Mouse (Mus musculus): ENCODE results near the gene Twf1. TPM values are rescaled to one million over a fixed set of nuclear protein-coding genes. Genes with fewer than 3 reads are reported as not detected.

The Twf1 gene
- total RNA-seq (2021), result 10 to 100 TPM; 15.0 to 20.4 TPM

DNA sequence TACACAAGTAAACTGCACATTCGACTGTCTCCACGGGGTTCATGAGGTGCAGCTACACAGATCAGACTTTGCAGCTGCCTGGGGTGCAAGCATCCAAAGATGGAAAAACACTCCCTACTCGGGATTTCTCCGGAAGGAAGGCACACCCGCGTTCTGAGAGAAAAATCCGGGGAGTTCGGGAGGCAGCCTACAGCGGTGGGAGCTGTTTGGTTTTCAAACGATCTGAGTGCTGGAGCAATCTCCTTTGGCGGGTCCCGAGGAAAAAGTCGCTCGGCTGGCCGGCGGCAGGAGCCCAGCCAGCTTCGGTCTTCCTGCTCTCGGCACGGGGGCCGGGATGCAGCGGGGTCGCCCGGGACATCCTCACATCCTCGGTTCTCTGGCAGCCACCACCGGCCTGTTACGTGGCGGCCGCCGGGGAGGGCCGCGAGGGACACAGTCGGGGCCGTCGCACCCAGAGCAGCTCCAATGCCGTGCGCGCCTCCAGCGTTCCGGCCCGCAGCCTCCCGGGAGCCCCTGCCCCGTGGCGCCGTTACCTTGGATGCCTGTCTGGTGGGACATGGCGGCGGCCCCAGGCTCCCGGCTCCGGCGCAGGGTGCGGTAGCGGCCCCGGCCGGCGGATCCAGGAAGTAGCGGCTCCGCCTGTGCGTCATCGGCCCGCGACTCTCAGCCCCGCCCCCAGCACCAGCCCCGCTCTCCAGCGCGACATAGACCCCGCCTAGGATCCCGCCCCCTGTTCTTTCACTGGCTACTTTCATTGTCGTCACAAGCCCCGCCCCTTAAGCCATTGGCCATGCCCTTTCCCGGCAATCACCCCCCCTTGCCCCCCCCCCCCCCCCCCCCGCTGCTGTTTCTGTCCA lies at the start of gene Twf1:
Gene Twf1, minus strand, starts transcription at position 671 of the 857 bp plus-strand sequence.
- DNase-seq (ENCODE audit: low spot score), result peak; percentile 95
- intact Hi-C loops (cut with DNase I), result loop anchor here (2.0 to 10.0 kb wide), 2 partner anchors 45 to 1185 kb away; no protein-coding TSS in a partner anchor

DNA sequence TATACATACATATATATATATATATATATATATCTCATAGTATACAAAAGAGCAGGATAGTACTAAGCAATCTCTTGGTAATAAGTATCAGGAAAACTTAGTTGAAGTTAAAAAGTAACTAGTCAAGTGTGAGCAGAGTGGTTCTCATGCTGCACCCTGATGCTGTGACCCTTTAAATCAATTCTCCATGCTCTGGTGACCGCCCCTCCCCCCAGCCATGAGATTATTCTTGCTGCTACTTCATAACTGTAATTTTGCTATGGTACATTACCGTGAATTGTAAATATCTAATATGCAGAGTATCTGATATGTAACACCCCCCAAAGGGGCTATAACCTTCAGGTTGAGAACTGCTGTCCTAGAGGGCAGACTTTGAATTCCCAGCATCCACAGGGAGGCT lies 49.4 kb upstream of the Twf1 start:
- intact Hi-C loops (cut with DNase I), result no loop called here
- no peak for DNase-seq (ENCODE audit: low spot score)

DNA sequence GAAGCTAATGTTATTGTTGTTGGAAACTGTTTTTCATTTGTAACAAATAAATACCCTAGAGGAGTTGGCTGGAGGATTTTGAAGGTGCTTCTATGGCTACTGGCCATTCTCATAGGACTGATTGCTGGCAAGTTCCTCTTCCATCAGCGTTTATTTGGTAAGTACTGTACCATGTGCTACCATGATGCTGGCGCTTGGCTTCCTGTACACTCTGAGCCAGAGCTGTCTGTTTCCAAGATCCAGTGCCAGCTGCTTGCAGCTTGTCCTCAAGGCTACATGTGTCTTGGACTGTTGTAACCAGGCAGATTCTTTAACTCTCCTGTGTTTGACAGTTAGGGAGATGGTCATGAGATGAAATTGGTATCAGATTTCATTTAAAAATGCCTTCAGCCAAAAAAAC lies 48.5 kb upstream of the Twf1 start:
- intact Hi-C loops (cut with DNase I), result no loop called here
- no peak for DNase-seq (ENCODE audit: low spot score)

DNA sequence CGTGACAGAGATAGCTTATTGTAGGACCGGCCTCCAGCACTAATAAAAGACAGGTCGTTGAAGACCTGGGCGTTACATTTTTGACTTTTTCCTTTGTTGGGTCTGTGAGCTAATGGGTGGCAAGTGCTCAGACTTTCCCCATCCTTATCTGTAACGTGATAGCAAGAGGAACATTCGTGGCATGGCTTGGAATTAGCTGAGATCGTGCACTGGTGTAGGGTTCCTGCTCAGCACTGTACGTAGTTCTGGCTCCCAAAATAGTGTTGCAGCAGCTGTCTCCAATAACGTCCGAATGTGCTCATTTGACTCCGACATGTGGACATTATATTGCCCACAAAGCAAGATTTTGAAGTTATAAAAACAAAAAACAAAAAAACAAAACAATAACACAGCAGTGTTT lies 44.8 kb upstream of the Twf1 start:
- intact Hi-C loops (cut with DNase I), result no loop called here

DNA sequence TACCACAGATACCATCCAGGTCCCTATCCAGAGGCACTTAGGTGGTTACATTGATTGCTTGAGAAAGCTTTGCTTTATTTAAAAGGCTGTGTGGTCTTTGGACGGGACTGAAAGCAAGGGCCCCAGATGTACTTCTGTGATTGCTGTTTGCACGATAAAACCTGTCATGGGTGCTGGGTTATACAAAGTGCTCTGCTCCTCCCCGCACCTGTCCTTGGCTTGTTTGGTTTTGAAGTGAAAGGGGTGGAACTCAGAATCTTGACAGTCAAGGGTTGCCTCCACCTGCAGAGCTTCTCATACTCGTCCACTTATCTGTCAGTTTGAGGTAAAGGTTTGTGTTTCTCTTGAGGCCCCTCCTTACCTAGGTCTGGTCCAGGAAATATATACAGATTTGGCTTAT lies 40.9 kb upstream of the Twf1 start:
- intact Hi-C loops (cut with DNase I), result no loop called here
- no peak for DNase-seq (ENCODE audit: low spot score)

More for the DNA sequence above, 44.8 kb upstream of the Twf1 start:
- DNase-seq (ENCODE audit: low spot score), result no peak

DNA sequence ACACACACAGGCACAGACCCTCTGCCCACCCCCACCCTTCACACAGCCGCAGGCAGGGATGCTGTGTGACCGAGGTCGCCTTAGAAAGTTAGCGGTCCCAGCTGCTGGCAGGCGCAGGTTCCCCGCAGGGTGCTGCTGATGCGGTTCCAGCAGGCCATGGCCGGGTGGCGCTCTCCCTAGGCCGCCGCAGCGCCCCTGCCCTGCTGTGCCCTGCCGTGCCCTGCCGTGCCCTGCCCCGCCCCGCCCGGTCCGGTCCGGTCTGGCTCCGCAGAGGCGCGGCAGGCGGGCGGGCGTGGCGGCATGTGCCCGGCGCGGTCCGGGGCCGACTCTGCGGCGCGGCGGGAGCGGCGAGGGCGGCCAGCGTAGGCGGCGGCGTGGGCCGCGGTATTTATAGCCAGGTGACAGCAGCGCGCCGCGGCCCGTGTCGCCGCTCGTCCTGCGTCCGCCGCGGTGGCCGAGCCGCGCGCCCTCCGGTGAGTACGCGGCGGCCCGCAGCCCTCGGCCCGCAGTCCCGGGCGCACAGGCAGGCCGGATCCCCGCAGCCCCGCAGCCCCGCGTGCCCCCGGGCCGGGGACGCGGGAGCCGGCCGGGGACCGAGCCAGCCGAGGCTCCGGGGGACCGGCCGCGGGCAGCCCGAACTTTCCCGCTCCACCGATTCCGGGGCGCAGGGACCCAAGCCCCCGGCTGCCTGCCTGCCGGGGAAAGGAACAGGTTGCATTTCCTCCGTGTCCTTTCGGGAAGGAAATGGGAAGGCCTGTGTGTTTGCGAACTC lies 39.3 kb upstream of the Twf1 start, which contains the start of gene Tmem117:
Gene Tmem117, plus strand, starts transcription at position 403 of the 772 bp plus-strand sequence.
- no peak for DNase-seq (ENCODE audit: low spot score)
- intact Hi-C loops (cut with DNase I), result no loop called here

DNA sequence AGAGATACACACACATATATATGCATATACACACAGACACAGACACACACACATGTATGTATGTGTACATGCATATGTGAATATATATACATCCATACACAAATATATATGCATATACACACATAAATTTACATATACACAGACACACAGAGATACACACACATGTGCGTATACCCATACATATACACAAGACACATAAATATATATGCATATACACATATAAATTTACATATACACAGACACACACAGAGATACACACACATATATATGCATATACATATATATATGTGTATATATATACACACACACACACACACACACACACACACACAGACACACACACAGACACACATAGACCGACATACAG lies 38.8 kb upstream of the Twf1 start:
- intact Hi-C loops (cut with DNase I), result no loop called here
- no peak for DNase-seq (ENCODE audit: low spot score)

DNA sequence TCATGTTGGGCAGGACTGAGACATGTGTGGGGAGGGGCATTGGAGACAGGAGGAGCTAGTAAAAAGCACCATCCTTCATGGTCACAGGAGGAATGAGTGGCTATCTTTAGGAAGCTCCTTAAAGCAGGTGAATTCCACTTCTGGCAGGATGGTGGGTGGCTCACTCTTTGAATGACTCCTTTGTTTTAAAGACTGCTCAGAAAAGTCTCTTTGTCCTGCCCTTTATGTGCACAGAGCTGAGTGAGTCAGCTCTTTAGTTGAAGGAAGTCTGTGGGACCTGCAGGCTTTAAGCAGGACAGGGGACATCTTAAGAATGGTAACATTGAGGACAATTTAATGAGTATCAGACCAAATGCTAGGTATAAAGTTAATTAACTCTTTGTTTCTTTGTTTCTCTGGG lies 31.2 kb upstream of the Twf1 start:
- intact Hi-C loops (cut with DNase I), result no loop called here

DNA sequence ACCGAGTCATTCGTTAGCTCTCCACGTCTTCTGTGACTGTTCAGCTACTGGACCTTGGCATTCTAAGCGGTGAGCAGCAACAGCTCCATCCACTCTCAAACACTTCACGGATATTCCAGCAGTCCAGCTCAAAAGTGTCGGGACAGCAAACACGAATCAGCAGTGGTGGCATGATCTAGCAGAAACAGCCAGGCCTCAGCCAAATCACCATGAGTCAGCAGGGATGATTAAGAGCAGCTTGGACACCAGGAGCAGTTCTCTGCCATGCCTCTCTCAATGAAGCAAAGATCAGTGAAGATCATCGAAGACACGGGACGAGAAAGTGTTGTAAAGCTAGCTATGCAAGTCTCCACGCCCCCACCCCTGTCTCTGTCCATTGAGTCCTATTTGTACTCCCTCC lies 26.3 kb upstream of the Twf1 start:
- no peak for DNase-seq (ENCODE audit: low spot score)
- intact Hi-C loops (cut with DNase I), result no loop called here

More for the DNA sequence above, 31.2 kb upstream of the Twf1 start:
- DNase-seq (ENCODE audit: low spot score), result no peak

DNA sequence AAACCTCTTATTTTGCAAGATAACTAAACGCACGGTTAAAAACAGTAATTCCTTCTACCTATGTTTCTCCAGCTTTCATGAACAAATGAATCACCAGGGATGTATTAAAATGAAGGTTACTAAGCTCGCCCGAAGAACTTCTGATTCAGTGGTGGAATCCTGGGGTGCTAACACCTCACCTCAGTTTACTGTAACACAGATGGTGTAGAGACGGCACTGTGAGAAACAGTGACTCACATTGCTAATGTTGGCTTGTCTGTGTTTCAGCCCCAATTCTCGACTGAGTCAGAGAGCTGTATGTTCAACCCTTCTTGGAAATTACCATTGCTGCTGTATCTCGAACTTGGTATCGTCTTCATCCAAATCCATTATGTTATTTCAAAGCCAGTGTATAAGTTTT lies 18.1 kb upstream of the Twf1 start:
- intact Hi-C loops (cut with DNase I), result no loop called here

DNA sequence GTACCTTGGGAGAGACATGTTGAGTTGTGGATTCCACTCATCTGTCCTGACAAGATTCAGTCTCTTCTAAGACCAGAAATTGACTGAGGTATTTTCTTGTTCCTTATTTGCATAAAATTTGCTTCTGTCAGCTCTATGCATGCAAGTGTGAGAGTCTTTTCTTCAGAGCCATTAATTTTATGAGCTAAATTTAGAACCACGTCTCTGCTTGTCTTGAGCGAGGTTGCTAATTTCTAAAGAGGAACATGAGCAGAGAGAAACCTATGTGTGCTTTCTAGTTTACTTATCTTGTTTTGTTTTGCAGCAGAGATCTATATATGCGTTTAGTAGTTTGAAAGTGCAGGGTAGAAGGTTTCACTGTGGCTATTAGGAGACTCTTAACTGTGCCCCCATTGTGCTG lies 12.8 kb upstream of the Twf1 start:
- DNase-seq (ENCODE audit: low spot score), result no peak
- intact Hi-C loops (cut with DNase I), result no loop called here

More for the DNA sequence above, 18.1 kb upstream of the Twf1 start:
- no peak for DNase-seq (ENCODE audit: low spot score)

DNA sequence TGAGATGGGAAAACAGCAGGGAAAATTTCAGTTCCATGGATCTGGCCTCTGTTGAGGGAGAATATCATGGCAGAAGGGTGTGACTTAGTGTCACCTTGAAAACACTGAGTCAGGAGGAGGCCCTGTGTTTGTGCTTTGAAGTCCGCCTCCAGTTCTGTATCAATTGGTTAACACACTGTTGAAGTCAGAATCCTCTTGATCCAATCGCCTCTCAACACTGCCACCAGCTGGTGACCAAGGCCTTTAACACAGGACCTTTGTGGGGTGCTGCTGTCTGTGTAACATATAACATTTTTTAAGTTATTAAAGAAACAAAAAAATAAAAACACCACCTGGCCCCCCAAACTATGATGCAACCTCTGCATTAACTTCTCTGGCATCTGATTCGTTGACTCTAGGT lies 11.7 kb upstream of the Twf1 start:
- no peak for DNase-seq (ENCODE audit: low spot score)
- intact Hi-C loops (cut with DNase I), result no loop called here

DNA sequence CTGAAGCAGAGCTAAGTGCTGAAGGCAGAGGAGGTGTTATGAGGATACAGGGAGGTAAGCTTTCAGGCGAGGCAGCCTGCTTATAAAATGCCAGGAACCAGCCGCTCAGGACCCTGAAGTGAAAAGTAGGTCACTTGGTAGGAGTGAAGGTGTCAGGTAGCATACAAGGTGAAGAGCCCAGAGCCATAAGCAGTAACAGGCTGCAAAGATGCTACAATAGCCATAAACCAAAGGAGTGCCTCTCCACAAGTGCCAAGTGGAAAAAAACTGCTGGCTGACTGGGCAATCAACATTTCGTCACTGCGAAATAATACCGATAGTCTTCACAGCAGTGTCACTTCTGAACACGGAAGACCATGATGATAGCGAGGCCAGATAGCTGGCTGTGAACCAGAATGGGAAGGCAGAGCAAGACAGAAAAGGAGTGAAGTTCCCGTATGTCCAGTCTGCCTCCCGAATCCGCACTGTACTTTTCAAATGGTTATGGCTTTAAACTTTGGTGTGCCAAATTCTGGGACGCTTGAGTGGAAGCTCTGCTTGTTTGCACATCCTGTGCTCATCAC lies 10.5 kb upstream of the Twf1 start:
- no peak for DNase-seq (ENCODE audit: low spot score)
- intact Hi-C loops (cut with DNase I), result loop anchor here (1.0 kb wide), 1 partner anchor 42 kb away; no protein-coding TSS in a partner anchor

DNA sequence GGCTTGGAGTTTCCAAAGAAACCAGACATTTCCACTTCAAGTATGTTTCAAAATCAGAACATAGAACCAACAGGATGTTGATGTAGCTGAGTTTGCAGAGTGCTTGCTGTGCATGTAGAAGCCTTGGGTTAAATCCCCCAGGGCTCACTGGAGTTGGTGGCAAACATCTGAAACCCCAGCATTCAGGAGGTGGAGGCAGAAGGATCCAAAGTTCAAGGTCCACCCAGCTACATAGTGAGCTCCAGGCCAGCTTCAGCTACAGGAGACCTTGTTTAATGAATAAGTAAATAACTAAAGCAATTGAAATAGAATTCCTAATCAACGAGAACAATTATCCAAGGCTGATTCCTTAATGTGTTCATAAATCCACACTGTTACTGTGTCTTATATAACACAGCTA lies 3.9 kb upstream of the Twf1 start:
- no peak for DNase-seq (ENCODE audit: low spot score)
- intact Hi-C loops (cut with DNase I), result loop anchor here (10.0 kb wide), 1 partner anchor 1189 kb away; no protein-coding TSS in a partner anchor

DNA sequence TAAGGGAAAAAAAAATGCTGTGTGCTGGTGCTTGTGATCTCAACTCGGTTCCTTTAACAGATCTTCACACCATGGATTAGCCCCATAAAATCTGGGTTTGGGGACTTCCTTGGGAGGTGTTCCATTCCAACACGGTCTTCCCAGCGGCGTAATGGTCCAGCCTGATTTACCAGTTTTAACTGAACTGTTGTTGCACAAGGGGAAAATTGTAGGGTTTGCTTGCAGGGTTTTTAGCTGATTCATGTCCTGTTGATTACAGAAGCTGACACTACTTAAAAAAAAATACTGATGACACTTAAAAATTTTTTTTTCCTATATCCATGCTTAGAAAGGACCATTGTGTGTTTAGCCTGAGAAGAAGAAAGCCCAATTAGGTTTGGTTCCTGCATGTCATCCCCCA lies 1.7 kb upstream of the Twf1 start:
- no peak for DNase-seq (ENCODE audit: low spot score)
- intact Hi-C loops (cut with DNase I), result loop anchor here (10.0 kb wide), 1 partner anchor 1187 kb away; no protein-coding TSS in a partner anchor

DNA sequence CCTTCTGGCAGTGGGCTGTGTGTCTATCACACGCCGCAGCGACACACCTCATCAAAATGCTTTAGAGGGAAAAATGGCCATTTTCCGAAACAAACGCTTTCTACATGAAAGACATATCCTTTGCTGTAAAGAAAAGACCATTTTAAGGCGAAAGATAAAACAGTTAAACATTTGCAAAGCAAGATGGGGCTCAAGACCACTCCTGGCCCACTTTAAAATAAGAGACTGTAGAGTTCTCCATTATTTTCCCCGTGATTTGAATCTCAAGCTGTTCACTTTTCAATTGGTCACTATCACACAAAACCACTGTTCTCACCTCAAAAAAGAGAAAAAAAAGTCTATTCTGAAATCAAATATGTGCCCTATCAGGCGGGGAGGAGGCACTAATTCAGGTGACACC lies 394 bp upstream of the Twf1 start:
- intact Hi-C loops (cut with DNase I), result loop anchor here (10.0 kb wide), 1 partner anchor 1185 kb away; no protein-coding TSS in a partner anchor

DNA sequence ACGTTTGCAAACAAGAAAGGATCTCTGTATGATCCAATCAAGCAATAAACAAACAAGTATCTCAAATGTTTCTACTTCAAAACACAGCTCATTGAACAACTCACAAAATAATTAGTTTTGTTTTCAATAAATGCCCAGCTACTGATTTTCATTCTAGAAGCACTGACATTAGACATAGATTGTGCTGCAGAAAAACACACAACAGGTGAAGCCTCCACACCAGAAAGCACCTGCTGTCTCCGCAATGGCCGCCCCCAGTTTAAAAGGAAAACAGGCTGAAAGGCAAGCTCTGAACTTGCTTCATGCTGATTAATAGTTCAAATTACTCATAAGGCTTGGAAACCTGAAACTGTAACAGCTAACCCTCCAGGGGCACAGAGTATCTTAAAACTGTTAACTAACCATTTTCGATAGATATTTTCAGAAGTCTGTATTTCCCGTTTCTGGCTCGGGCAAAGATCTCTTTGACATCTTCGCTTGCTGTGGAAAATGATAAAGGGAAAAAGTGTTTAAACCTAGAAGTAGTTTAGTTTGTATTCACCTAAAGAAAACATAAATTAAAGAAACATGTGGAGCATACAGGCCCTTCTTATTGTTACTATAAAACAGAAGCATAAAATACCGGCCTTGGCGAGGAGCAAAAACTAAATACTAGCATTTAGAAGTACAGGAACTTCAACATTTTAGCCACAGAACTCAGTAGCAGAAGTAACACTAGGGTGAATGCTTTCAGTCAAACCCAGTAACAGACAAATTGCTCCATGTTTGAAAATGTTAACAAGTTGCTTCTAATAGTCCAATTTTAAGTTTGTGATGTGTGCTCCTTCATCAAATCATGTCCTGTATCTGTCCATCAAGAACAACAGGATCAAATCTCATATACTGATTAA lies 1.6 kb downstream of the Twf1 start:
- intact Hi-C loops (cut with DNase I), result loop anchor here (2.0 kb wide), 1 partner anchor 43 kb away; no protein-coding TSS in a partner anchor
- no peak for DNase-seq (ENCODE audit: low spot score)

More for the DNA sequence above, 394 bp upstream of the Twf1 start:
- no peak for DNase-seq (ENCODE audit: low spot score)

DNA sequence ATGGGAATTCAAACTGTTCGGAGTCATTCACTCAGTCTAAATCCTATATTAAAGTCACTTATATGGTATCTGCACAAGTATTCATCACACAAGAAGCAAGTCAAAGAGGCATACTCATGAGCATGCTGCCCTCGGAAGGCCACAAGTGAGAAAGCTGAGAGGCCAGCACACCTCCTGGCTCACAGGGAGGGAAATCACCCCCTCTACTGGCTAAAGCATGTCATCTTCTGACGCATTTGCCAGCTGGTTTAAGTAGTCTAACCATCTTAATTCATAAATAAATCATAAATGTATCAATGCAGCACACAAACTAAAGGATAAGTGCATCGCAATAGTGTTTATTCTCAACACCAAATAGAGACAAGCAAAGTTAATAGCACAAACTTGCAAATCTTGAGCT lies 5.0 kb downstream of the Twf1 start:
- intact Hi-C loops (cut with DNase I), result no loop called here
- no peak for DNase-seq (ENCODE audit: low spot score)

DNA sequence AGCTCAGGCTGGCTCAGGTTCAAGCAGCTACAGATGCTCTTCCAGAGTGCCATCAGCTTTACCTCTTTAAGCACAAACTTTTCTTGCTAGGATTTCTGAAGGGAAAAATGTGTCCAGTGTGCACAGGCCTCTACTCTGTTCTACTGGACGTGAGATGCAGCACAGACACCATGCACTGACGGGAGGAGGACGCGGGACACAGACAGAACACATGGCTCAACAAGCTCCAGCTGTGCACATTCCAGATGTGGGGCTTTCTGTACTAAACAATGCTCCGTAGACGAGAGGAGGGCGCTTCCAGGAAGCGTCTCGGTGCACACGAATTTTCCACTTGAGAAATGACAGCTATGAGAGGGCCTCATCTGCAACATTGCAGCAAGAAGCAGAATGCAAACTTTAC lies 6.5 kb downstream of the Twf1 start:
- no peak for DNase-seq (ENCODE audit: low spot score)
- intact Hi-C loops (cut with DNase I), result no loop called here

Data from heart, postnatal 25 days (tissue).